23 mouse cellular contexts compared by ENCODE assay signal in the genomic region with DNA sequence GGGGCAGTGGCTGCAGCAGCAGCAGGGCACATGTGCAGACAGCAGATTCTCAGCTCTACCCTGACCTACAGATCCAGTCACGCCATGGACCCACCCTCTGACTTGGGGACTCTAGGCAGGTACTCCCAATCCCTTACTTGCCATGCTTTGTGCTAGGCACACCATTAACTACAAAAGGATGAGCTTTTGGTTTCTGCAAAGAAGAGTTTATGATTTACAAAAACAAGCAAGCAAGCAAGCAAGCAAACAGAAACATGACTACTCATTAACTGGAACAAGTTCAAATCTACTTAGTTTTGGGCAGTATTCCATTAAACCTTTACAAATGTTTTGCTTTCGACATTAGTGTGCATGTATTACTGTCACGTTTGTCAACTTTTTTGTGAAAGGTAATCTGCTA.
DNase-seq lines count a peak whose midpoint lies in the region; ATAC-seq and TF ChIP-seq lines count a peak whose summit lies in the region.
"Had no signal": no experiment of that assay in that cellular context is flagged by ENCODE, and none has a peak within 500 bp of the region (broad histone marks: within the 10 kb centered on the region; RNA-seq: fewer than 3 reads in every experiment).

No protein-coding gene starts in this region.

- 39% methylated on average over 3 of the region's 3 CpGs for WGBS in kidney, adult 2 months
- 85% methylated on average over 3 of the region's 3 CpGs for WGBS in kidney, embryonic 14.5 days

- no peak for TF ChIP-seq POLR2A in kidney, adult 2 months (IDR thresholded peaks at IDR 0.05; ENCODE audit: low read depth, low read length)

- intact Hi-C loops in left cerebral cortex, postnatal 14 days (cut with DNase I), result no loop called here

- peaks cover 6% of the 10 kb centered on the region; the same call in 1 of the 2 replicates for H3K4me1 ChIP-seq in kidney, adult 2 months (ENCODE audit: control insufficient read depth, insufficient read depth, low read length)
- no peaks in the 10 kb centered on the region for H3K4me1 ChIP-seq in kidney, embryonic 14.5 days (ENCODE audit: control insufficient read depth, insufficient read depth, low read length)

- TF ChIP-seq CTCF in kidney, adult 2 months (conservative IDR thresholded peaks at IDR 0.05; ENCODE audit: insufficient read depth, insufficient read length, low read depth, low read length), result no peak

- H3K36me3 ChIP-seq in kidney, adult 2 months (ENCODE audit: control insufficient read depth, insufficient read depth, low read length), result no peaks in the 10 kb centered on the region
- H3K36me3 ChIP-seq in kidney, embryonic 14.5 days (ENCODE audit: control insufficient read depth, insufficient read depth, low read length), result no peaks in the 10 kb centered on the region
- H3K36me3 ChIP-seq: G1E had no signal

- peak overlapping the region; percentile 80; the same call in 1 of the 2 replicates for H3K27ac ChIP-seq in kidney, adult 2 months (ENCODE audit: insufficient read depth, low read depth, low read length)
- H3K27ac ChIP-seq in kidney, embryonic 14.5 days (ENCODE audit: low read depth, low read length), result no peak overlapping the region

- no peak overlapping the region for H3K4me2 ChIP-seq in kidney, embryonic 14.5 days (replicated peaks; ENCODE audit: low read depth, low read length)

- no peak for ATAC-seq in kidney, embryonic 14.5 days (ENCODE audit: low FRiP score, low TSS enrichment)
- ATAC-seq: activated CD4-positive, CD25-positive, alpha-beta regulatory T cell, adult 4 months; CD4-positive, CD25-positive, alpha-beta regulatory T cell, adult 4 months; Patski had no signal

- no peak overlapping the region for H3K4me3 ChIP-seq in kidney, adult 2 months (ENCODE audit: insufficient read depth, low read depth, low read length)
- H3K4me3 ChIP-seq in kidney, embryonic 14.5 days (ENCODE audit: low read length), result no peak overlapping the region

- H3K9ac ChIP-seq in kidney, embryonic 14.5 days (ENCODE audit: low read depth, low read length), result no peak overlapping the region

- H3K9me3 ChIP-seq in kidney, embryonic 14.5 days (ENCODE audit: control insufficient read depth, low read length), result no peaks in the 10 kb centered on the region

- no peaks in the 10 kb centered on the region for H3K27me3 ChIP-seq in kidney, adult 2 months (replicated peaks; ENCODE audit: control insufficient read depth, insufficient read depth, low read length)
- H3K27me3 ChIP-seq in kidney, embryonic 14.5 days (ENCODE audit: control insufficient read depth, insufficient read depth, low read length), result no peaks in the 10 kb centered on the region
- H3K27me3 ChIP-seq: CH12.LX, Patski had no signal

- DNase-seq in kidney, adult 2 months, result peak; percentile 64
- DNase-seq in kidney, postnatal 4 days, result no peak
- peak; percentile 4 to 18 for DNase-seq in kidney, adult 8-10 months
- no peak for DNase-seq in kidney, adult 11 months
- peak; percentile 61 for DNase-seq in kidney, adult 9 months
- peak; percentile 5 for DNase-seq in adipocyte (ENCODE audit: low spot score)
- no peak for DNase-seq in left cerebral cortex, postnatal 14 days (ENCODE audit: low spot score in 2 of 2)
- DNase-seq: adrenal gland, adult 2 months; adrenal gland, adult 8-10 months; adrenal gland, postnatal 10 days; adrenal gland, postnatal 14 days; adrenal gland, postnatal 25 days; adrenal gland, postnatal 36 days; B cell, adult 2 months; cerebellum, adult 11 months; cerebellum, adult 11-12 months; cerebellum, adult 18-20 months had no signal

Comparison
In these comparisons a context has a peak if more than half of its experiments do, and no peak if none do; other contexts are left out.
1. DNase-seq: peak in kidney, adult 2 months (single experiment), kidney, adult 8-10 months (2 of 2), kidney, adult 9 months (single experiment) and adipocyte (single experiment); none in kidney, postnatal 4 days (0 of 2), kidney, adult 11 months (single experiment) and left cerebral cortex, postnatal 14 days (0 of 2).